Mouse (Mus musculus) cerebellum, adult 2 months (tissue): ENCODE results near the gene Hoxa5. TPM values are rescaled to one million over a fixed set of nuclear protein-coding genes. Genes with fewer than 3 reads are reported as not detected.

ENCODE experiments used
- DNase-seq, 2 experiments: peaks; one replicate each; pipeline ENCODE4 v3.0.0; 2021
- H3K27ac ChIP-seq: fragments of 200-500 bp; 2 replicates; pipeline ENCODE4 v1.5.1; 2012; ENCODE audit warnings: low read length, control low read depth, inconsistent platforms; ENCODE audit not compliant: insufficient read depth
- H3K27me3 ChIP-seq: fragments of 200-500 bp; 2 replicates; pipeline ENCODE4 v1.6.1; 2012; ENCODE audit warnings: inconsistent platforms, mild to moderate bottlenecking, low read length, moderate library complexity; ENCODE audit not compliant: control insufficient read depth, insufficient read depth
- H3K4me1 ChIP-seq: fragments of 200-500 bp; 2 replicates; pipeline ENCODE4 v1.6.1; 2011; ENCODE audit warnings: low read length; ENCODE audit not compliant: control insufficient read depth, insufficient read depth
- H3K4me3 ChIP-seq: fragments of 200-500 bp; replicated peaks from 2 replicates; pipeline ENCODE3; 2011; ENCODE audit warnings: mild to moderate bottlenecking, low read depth, low read length, control low read depth; ENCODE audit not compliant: insufficient read depth
- CTCF ChIP-seq: fragments of 200-500 bp; IDR thresholded peaks from 2 replicates; pipeline ENCODE4 v1.5.1; 2011; ENCODE audit warnings: low read depth, mild to moderate bottlenecking, control low read depth, low read length, moderate library complexity, borderline replicate concordance; ENCODE audit not compliant: insufficient read depth
- POLR2A ChIP-seq: fragments of 200-500 bp; IDR thresholded peaks from 2 replicates; pipeline ENCODE4 v1.6.1; 2011; ENCODE audit warnings: low read length, control low read depth, borderline replicate concordance; ENCODE audit not compliant: insufficient read depth
- WGBS: fragments of 180-500 bp; shearing (Covaris S2); methylation state at CpG from one replicate; pipeline ENCODE4 v1.1.7; 2018; 5-methylcytosine and 5-hydroxymethylcytosine counted together
- polyA plus RNA-seq: library from polyadenylated mRNA; depleted of rRNA; stranded (reverse); fragments of >200 nt; gene quantifications from 2 replicates; pipeline ENCODE4 v1.2.3, GENCODE M21; 2012

Hoxa5 gene
- polyA plus RNA-seq, 1 experiment: 4.6 TPM

- Histone ChIP-seq H3K27me3 (peaks cover 24% of the 10 kb centered on the region; the same call in 1 of the 2 replicates), H3K27ac (no peak overlapping the region), H3K4me3 (no peak overlapping the region), H3K4me1 (no peaks in the 10 kb centered on the region)
- DNase-seq: peak in 1 of 2 experiments; percentile 8
- WGBS: 4% methylated on average over 23 of the region's 23 CpGs
- no peak for TF ChIP-seq CTCF
- TF ChIP-seq POLR2A: no peak
Measured at GRCm38 (mm10) chr6:52244471-52245039, 40.2 kb upstream of the Hoxa5 start.

GRCm38 (mm10) chr6:52243681-52244121 lies 39.3 kb upstream of the Hoxa5 start:
- no peak overlapping the region for H3K4me3 ChIP-seq
- H3K4me1 ChIP-seq: no peaks in the 10 kb centered on the region
- no peak overlapping the region for H3K27ac ChIP-seq
- DNase-seq: peak in 1 of 2 experiments; percentile 4
- 4% methylated on average over 12 of the region's 12 CpGs for WGBS
- peaks cover 23% of the 10 kb centered on the region; the same call in 1 of the 2 replicates for H3K27me3 ChIP-seq
- TF ChIP-seq CTCF (no peak), POLR2A (no peak)

GRCm38 (mm10) chr6:52242801-52243332 lies 38.5 kb upstream of the Hoxa5 start:
- Histone ChIP-seq H3K27me3 (peaks cover 24% of the 10 kb centered on the region; the same call in 1 of the 2 replicates), H3K4me3 (no peak overlapping the region), H3K4me1 (no peaks in the 10 kb centered on the region), H3K27ac (no peak overlapping the region)
- peak in 1 of 2 experiments; percentile 3 for DNase-seq
- 6% methylated on average over 4 of the region's 4 CpGs for WGBS
- TF ChIP-seq CTCF: no peak
- TF ChIP-seq POLR2A: no peak

GRCm38 (mm10) chr6:52241001-52241621 lies 36.7 kb upstream of the Hoxa5 start:
- Histone ChIP-seq H3K4me1 (no peaks in the 10 kb centered on the region), H3K27me3 (peaks cover 25% of the 10 kb centered on the region; the same call in 1 of the 2 replicates), H3K4me3 (no peak overlapping the region), H3K27ac (no peak overlapping the region)
- no peak for TF ChIP-seq CTCF
- TF ChIP-seq POLR2A: no peak
- DNase-seq: no peak
- WGBS: 9% methylated on average over 9 of the region's 9 CpGs

GRCm38 (mm10) chr6:52240389-52241000 lies 36.1 kb upstream of the Hoxa5 start, which contains the start of gene Hoxa10:
Gene Hoxa10, minus strand, starts transcription at chr6:52240854.
- H3K27me3 ChIP-seq: peaks cover 24% of the 10 kb centered on the region; the same call in 1 of the 2 replicates
- H3K4me3 ChIP-seq: no peak within 1 kb of the TSS
- no peaks in the 10 kb centered on the region for H3K4me1 ChIP-seq
- DNase-seq: peak in 1 of 2 experiments; percentile 30
- no peak for TF ChIP-seq POLR2A
- no peak for TF ChIP-seq CTCF
- WGBS: 2% methylated on average over 35 of the region's 35 CpGs
- no peak within 1 kb of the TSS for H3K27ac ChIP-seq

- WGBS: 3% methylated on average over 30 of the region's 30 CpGs
- no peak for TF ChIP-seq POLR2A
- no peak for TF ChIP-seq CTCF
- Histone ChIP-seq H3K4me1 (no peaks in the 10 kb centered on the region), H3K27ac (no peak overlapping the region), H3K27me3 (peaks cover 19% of the 10 kb centered on the region; the same call in 1 of the 2 replicates), H3K4me3 (no peak overlapping the region)
- DNase-seq: peak in 1 of 2 experiments; percentile 3
Measured at GRCm38 (mm10) chr6:52239625-52240388, 35.4 kb upstream of the Hoxa5 start.

GRCm38 (mm10) chr6:52238976-52239375 lies 34.6 kb upstream of the Hoxa5 start:
- 11% methylated on average over 7 of the region's 7 CpGs for WGBS
- no peak for TF ChIP-seq CTCF
- TF ChIP-seq POLR2A: no peak
- Histone ChIP-seq H3K27me3 (peaks cover 18% of the 10 kb centered on the region; the same call in 1 of the 2 replicates), H3K4me1 (no peaks in the 10 kb centered on the region), H3K27ac (no peak overlapping the region), H3K4me3 (no peak overlapping the region)
- peak in 1 of 2 experiments; percentile 5 for DNase-seq
